Mouse (Mus musculus): ENCODE data around the gene Mprip.

GRCm38 (mm10) chr11:59769738-59770137 is 108.6 kb downstream of the Mprip start:
- TF ChIP-seq EP300 (IDR thresholded peaks at IDR 0.05; ENCODE audit: low read depth) (no peak), CTCF (IDR thresholded peaks at IDR 0.05; ENCODE audit: low read depth) (no peak)
